Mouse (Mus musculus): ENCODE results near the gene Sycp3. TPM values are rescaled to one million over a fixed set of nuclear protein-coding genes. Genes with fewer than 3 reads are reported as not detected.
"Not testable (repeated sequence)": the region's sequence is repeated elsewhere in the genome, so short reads cannot be mapped to it uniquely, and the experiment has no call there.

The Sycp3 gene
- polyA plus RNA-seq, 1 experiment from 2014 or later: not detected

DNA sequence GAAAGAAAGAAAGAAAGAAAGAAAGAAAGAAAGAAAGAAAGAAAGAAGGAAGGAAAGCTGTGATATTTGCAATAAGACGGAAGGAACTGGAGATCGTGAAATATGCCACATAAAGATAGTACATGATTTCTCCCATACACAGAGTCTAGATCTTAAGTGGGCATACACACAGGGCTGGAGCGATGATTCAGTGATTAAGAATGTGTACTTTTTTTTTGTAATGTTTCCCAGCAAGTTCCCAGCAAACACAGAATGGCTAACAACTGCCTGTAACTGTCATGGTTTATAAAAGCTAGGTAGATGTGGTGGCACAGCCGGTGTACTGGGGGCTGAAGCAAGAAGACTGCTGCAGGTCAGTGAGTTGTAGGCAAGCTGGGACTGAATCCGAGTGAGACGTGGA, 7.4 kb upstream of the Sycp3 start:
- Histone ChIP-seq H3K9ac (no peak overlapping the region), H3K27ac (no peak overlapping the region), H3K9me3 (replicated peaks) (no peaks in the 10 kb centered on the region), H3K4me1 (peaks cover 9% of the 10 kb centered on the region; the same call in 1 of the 2 replicates), H3K4me2 (no peak overlapping the region), H3K4me3 (no peak overlapping the region), H3K27me3 (no peaks in the 10 kb centered on the region), H3K36me3 (ENCODE audit: poor library complexity, severe bottlenecking) (no peaks in the 10 kb centered on the region)
- WGBS: 72% methylated on average over 6 of the region's 6 CpGs
- no peak for ATAC-seq

DNA sequence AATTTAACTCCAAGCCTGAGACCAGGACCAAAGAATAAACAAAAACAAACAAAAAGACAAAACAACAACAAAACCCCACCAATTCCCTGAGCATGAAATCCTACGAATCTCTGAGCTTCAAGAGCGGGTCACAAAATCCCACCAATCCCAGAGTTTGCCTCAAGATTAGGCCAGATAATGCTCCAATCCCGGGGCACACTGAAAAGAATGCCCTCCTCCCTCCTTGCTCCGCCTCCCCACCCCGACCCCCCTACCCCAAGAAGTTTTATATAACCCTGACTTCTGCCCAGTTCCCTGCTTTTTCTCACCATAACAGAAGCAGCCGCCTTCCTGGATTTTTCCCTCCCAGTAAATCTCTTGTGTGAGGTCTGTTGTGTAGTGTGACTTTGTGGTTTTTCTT, 1.6 kb upstream of the Sycp3 start:
- Histone ChIP-seq H3K4me1 (no peaks in the 10 kb centered on the region), H3K36me3 (ENCODE audit: poor library complexity, severe bottlenecking) (no peaks in the 10 kb centered on the region), H3K4me3 (no peak overlapping the region), H3K4me2 (no peak overlapping the region), H3K9me3 (replicated peaks) (no peaks in the 10 kb centered on the region; the same call in 1 of the 2 replicates), H3K9ac (no peak overlapping the region), H3K27ac (no peak overlapping the region), H3K27me3 (no peaks in the 10 kb centered on the region)
- ATAC-seq: no peak
- WGBS: 63% methylated on average over 6 of the region's 6 CpGs

DNA sequence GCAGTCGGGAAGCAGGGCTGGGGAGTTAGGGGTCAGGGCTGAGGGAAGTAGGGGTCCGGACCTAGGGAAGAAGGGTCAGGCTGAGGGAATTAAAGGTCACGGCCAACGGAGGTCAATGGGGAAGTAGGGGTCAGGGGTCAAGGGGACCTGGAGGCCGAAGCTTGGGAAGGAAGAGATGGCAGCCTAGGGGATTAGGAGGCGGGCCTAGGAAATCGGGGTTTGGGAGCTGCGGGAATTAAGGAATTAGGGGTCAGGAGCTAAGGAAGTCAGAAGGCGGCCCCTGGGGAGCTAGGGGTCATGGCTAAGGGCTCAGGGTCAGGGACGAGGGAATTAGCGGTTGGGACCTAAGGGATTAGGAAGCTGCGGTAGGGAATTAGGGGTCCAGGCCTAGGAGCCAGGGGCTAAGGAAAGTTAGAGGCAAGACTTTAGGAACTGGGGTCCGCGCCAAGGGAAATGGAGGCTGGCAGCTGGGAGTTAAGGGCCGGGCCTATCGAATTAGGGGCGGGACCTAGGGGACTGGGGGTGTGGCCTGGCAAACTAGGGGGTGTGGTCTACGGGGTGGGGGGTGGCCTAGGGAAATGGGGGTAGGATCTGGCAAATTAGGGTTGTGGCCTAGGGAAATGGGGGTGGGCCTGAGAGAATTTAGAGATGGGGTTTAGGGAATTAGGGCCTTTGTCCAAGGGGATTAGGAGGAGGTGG, 902 bp downstream of the Sycp3 start:
- Histone ChIP-seq H3K4me2 (no peak overlapping the region), H3K9ac (no peak overlapping the region), H3K4me3 (no peak overlapping the region), H3K36me3 (ENCODE audit: poor library complexity, severe bottlenecking) (no peaks in the 10 kb centered on the region), H3K4me1 (no peaks in the 10 kb centered on the region), H3K27ac (no peak overlapping the region), H3K9me3 (replicated peaks) (no peaks in the 10 kb centered on the region; the same call in 1 of the 2 replicates), H3K27me3 (no peaks in the 10 kb centered on the region)
- WGBS: 70% methylated on average over 18 of the region's 18 CpGs
- ATAC-seq: no peak

DNA sequence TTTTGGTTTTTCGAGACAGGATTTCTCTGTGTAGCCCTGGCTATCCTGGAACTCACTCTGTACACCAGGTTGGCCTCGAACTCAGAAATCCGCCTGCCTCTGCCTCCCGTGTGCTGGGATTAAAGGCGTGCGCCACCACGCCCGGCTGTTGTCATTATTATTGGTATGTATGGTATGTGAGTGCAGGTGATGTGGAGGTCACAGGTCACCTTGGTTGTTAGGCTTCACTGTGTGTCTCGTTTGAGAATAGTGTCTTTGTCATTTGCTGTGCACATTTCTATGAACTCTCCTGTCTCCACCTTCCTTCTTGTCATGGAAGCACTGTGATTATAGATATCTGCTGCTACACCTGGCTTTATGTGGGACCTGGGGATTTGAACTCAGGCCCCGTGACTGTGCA, 23.5 kb downstream of the Sycp3 start:
- not testable (repeated sequence) for ATAC-seq; H3K36me3 ChIP-seq (ENCODE audit: poor library complexity, severe bottlenecking); H3K4me2 ChIP-seq; H3K27me3 ChIP-seq; H3K9ac ChIP-seq; H3K4me1 ChIP-seq; H3K27ac ChIP-seq; H3K9me3 ChIP-seq (replicated peaks); H3K4me3 ChIP-seq
- WGBS: 92% methylated on average over 10 of the region's 10 CpGs

DNA sequence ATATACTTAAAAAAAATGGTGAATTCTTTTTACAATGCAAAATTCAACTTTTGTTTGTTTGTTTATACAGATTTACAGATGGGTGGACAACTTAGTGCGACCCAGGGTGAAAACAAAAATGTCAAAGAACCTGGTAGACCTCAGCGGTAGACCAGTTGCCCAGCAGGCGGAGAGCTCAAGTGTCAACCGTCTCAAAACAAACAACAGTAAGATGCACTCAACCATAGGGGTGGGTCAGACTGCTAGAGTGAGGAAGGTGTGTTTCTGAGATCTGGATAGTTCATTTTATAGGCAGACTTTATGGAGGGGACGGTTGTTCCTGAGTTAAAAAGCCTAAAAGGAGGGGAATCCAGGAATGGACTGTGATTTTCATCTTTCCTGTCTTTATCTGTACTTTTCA, 29.3 kb downstream of the Sycp3 start:
- H3K36me3 ChIP-seq (ENCODE audit: poor library complexity, severe bottlenecking): no peaks in the 10 kb centered on the region
- ATAC-seq: no peak
- H3K4me3 ChIP-seq: no peak overlapping the region
- WGBS: 95% methylated on average over 5 of the region's 5 CpGs
- H3K27me3 ChIP-seq: no peaks in the 10 kb centered on the region
- H3K9me3 ChIP-seq (replicated peaks): no peaks in the 10 kb centered on the region
- H3K4me1 ChIP-seq: no peaks in the 10 kb centered on the region
- H3K27ac ChIP-seq: no peak overlapping the region
- no peak overlapping the region for H3K9ac ChIP-seq
- no peak overlapping the region for H3K4me2 ChIP-seq

DNA sequence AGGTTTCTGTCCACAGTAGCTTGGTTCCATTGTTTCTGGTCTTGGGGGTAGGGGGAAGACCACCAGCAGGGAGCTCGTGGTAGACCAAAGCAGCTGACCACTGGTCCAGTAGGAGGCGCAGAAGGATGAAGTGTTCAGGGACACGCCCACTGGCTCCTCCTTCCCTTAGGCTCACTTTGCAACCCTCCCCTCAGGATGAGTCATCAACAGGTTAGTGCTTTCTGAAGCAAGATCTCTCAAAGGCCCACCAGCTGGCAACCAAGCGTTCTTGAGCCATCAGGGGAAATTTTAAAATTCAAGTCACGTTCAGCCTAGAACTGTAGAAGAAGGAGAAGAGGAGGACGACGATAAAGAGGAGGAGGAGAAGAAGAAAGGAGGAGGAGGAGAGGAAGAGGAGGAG, 32.3 kb downstream of the Sycp3 start:
- H3K27ac ChIP-seq: no peak overlapping the region
- no peaks in the 10 kb centered on the region for H3K27me3 ChIP-seq
- no peak for ATAC-seq
- H3K4me2 ChIP-seq: no peak overlapping the region
- no peaks in the 10 kb centered on the region for H3K9me3 ChIP-seq (replicated peaks)
- no peaks in the 10 kb centered on the region for H3K36me3 ChIP-seq (ENCODE audit: poor library complexity, severe bottlenecking)
- H3K4me1 ChIP-seq: no peaks in the 10 kb centered on the region
- H3K4me3 ChIP-seq: no peak overlapping the region
- WGBS: 57% methylated on average over 7 of the region's 7 CpGs
- H3K9ac ChIP-seq: no peak overlapping the region

DNA sequence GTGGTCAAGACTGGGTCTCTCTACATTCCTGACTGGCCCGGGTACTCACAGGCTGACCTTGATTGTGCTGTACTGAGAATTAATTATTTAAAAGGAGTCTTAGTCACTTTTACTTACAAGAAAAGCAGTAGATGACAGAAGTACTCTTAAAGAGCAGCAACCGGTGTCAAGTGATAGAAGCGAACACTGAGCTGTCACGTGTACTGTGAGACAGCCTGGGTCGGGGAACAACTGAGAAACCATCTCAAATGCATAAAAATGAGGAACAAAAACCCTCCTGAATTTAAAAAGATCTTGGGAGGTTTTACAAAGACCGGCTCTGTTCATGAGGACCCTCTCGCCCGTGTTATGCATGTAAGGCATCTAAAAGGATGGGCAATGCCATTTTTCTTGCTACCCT, 33.3 kb downstream of the Sycp3 start:
- no peak for ATAC-seq
- Histone ChIP-seq H3K27me3 (no peaks in the 10 kb centered on the region), H3K9ac (no peak overlapping the region), H3K27ac (no peak overlapping the region), H3K4me2 (no peak overlapping the region), H3K4me3 (no peak overlapping the region), H3K9me3 (replicated peaks) (no peaks in the 10 kb centered on the region), H3K4me1 (no peaks in the 10 kb centered on the region), H3K36me3 (ENCODE audit: poor library complexity, severe bottlenecking) (no peaks in the 10 kb centered on the region)
- WGBS: 74% methylated on average over 8 of the region's 8 CpGs

DNA sequence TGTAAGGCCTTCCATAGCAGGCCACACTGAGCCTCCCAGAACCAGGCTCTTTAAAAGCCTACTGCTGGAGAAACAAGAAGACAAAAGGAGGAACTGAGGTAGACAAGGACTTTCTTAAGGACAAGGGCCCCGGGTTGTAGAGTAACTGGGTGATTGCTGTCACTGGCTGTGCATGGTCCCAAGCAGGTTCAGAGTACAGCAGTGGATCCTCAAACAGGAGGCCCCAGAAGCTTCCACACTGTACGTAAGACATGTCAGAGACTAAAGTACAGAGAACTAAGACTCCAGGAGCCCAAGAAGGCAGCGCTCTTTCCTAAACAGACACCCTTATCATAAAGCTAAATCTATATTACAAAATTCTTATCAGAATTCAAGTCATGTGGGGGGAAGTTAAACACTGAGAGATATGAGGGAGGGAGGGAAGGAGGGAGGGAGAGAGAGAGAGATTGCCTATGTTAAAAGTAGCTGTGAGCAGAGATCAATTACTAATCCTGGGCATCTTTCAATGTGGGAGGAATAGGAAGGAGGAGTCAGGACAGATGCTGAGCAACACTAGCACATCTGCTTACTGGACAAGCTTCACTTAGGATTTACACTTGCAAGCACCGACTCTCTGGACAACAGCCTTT, 35.7 kb downstream of the Sycp3 start:
- no peaks in the 10 kb centered on the region for H3K4me1 ChIP-seq
- WGBS: 85% methylated on average over 4 of the region's 4 CpGs
- H3K9ac ChIP-seq: no peak overlapping the region
- no peaks in the 10 kb centered on the region for H3K27me3 ChIP-seq
- H3K27ac ChIP-seq: no peak overlapping the region
- no peaks in the 10 kb centered on the region for H3K36me3 ChIP-seq (ENCODE audit: poor library complexity, severe bottlenecking)
- no peaks in the 10 kb centered on the region for H3K9me3 ChIP-seq (replicated peaks)
- no peak for ATAC-seq
- no peak overlapping the region for H3K4me3 ChIP-seq
- no peak overlapping the region for H3K4me2 ChIP-seq

DNA sequence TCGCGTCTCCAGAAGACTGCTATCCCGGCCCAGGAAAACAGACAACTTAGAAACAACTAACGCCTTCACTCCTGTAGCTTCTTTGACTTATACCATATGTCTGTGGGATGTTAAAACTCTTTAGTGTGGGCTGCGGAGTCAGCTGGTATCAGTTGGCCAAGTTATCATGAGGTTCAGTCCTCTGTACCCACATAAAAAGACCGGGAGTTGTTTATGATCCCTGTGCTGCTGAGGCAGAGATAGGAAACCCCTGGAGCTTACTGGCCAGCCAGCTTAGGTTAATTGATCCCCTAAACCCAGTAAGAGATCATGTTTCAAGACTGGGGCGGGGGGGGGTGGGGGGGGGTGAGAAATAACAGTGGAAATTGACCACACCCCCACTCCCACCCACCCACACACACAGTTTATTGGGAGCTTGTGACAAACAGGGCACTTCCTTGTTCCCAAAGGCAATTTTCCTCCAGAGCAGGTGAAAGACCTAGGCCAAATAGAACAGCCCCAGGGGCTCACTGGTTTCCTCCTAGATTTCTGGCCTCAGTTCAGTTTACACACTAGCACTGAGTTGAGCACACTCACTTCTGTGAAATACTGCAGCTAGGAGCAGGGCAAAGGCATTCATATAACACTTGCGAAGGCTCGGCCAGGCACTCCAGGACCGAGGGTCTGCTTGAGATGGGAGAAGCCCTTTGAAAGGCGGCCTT, 37.6 kb downstream of the Sycp3 start:
- Histone ChIP-seq H3K4me1 (peaks cover 5% of the 10 kb centered on the region), H3K4me2 (no peak overlapping the region), H3K9ac (no peak overlapping the region), H3K36me3 (ENCODE audit: poor library complexity, severe bottlenecking) (no peaks in the 10 kb centered on the region), H3K27me3 (no peaks in the 10 kb centered on the region), H3K9me3 (replicated peaks) (no peaks in the 10 kb centered on the region), H3K27ac (no peak overlapping the region), H3K4me3 (no peak overlapping the region)
- WGBS: 77% methylated on average over 11 of the region's 11 CpGs
- no peak for ATAC-seq

DNA sequence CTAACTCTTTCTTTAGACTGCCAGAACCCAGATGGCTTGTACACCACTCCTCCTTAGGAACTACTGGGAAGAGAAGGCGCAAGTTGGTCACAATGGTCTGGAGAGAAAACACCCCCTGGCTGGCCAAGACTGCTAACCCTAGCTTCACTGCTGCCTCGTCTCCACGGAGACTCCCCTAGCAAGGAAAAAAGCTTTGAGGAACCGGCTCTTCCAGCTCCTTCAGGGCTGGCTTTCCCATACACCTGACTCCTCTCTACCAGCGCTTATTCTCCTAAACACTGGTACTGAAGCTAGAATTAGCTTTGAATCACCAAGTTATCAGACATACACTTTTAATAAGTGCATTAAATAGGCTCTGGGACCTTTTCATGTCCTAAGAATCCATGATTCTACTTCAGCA, 40.6 kb downstream of the Sycp3 start:
- Histone ChIP-seq H3K9ac (no peak overlapping the region), H3K4me2 (no peak overlapping the region), H3K27ac (no peak overlapping the region), H3K9me3 (replicated peaks) (no peaks in the 10 kb centered on the region), H3K27me3 (no peaks in the 10 kb centered on the region), H3K4me3 (no peak overlapping the region), H3K36me3 (ENCODE audit: poor library complexity, severe bottlenecking) (no peaks in the 10 kb centered on the region), H3K4me1 (peaks cover 17% of the 10 kb centered on the region)
- no peak for ATAC-seq
- 77% methylated on average over 5 of the region's 5 CpGs for WGBS

DNA sequence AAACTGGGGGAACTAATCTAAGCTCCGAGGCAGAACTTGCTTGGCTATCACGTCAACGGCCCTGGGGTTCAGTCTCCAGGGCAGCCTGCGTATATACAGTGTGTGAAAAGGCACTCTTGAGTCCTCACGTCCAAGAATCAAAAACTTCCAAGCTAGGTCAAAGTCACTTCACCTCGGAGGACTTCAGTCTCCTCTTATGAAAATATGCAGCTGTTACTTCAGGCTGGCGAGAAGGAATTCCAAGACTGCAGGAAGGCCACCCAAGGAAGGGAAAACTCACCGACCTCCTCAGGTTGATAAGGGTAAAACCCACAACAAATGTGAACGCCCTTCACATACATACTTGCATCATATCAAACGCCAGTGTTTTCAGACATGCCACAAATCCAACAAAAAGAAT, 42.0 kb downstream of the Sycp3 start:
- 89% methylated on average over 10 of the region's 10 CpGs for WGBS
- no peak overlapping the region for H3K9ac ChIP-seq
- H3K4me2 ChIP-seq: no peak overlapping the region
- H3K4me1 ChIP-seq: peaks cover 17% of the 10 kb centered on the region
- no peaks in the 10 kb centered on the region for H3K9me3 ChIP-seq (replicated peaks)
- no peaks in the 10 kb centered on the region for H3K27me3 ChIP-seq
- no peak overlapping the region for H3K27ac ChIP-seq
- no peaks in the 10 kb centered on the region for H3K36me3 ChIP-seq (ENCODE audit: poor library complexity, severe bottlenecking)
- ATAC-seq: no peak
- no peak overlapping the region for H3K4me3 ChIP-seq

DNA sequence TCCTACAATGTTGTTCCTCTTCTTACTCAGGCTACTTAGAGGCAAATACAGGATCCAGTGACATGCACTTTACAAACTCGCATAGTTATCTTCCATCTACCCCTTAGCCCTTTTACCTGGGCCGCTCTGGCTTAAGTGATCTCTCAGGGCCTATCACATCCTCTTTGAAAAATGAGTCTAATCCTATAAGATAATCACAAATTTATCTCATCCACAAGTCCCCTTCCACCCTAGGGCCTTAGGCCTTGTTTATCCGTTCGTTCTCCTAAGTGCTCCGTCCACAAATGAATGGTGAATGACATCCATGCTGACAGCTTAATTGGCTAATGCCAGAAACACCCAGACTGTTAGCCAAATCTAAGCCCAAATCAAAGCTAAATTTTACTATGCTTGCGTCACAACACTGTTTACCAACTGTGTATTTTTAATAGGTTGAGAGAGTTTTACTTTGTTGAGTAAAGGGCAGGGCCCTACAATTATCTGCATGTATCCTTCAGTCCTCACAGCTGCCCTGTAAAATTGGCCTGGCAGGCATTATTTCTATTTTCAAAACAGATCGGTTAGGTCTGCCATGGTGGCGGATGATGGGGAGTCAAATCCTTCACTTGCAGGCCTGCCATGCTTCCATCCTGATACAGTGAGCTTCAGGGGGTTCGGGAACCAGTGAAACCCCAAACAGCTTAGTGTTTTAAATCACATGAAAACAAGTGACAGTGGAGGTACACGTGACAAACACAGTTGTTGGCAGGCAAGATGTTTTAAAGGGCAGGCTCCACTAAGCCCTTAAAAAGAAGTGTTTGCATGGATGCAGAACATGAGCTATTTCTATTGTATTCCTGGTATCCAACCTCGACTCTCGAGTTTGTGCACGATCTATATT, 42.8 kb downstream of the Sycp3 start:
- 64% methylated on average over 13 of the region's 13 CpGs for WGBS
- Histone ChIP-seq H3K4me2 (peak overlapping the region; percentile 6; the same call in 1 of the 2 replicates), H3K4me1 (peaks cover 17% of the 10 kb centered on the region), H3K27me3 (no peaks in the 10 kb centered on the region), H3K36me3 (ENCODE audit: poor library complexity, severe bottlenecking) (no peaks in the 10 kb centered on the region), H3K9ac (no peak overlapping the region), H3K4me3 (no peak overlapping the region), H3K9me3 (replicated peaks) (no peaks in the 10 kb centered on the region), H3K27ac (no peak overlapping the region)
- no peak for ATAC-seq

All from forebrain, embryonic 13.5 days (tissue).